Mouse (Mus musculus) liver, embryonic 16.5 days (tissue): ENCODE results near the gene Tbck. TPM values are rescaled to one million over a fixed set of nuclear protein-coding genes. Genes with fewer than 3 reads are reported as not detected.
A peak's percentile ranks its signal among the peaks of the same experiment; 100 is the strongest.

Source experiments
- ATAC-seq: fragments of 200-750 bp; cut with Nextera tagmentation; 2 replicates; pipeline ENCODE4 v1.8.0; 2017; ENCODE audit warnings: low read depth, mild to moderate bottlenecking, moderate number of reproducible peaks, moderate library complexity
- H3K27ac ChIP-seq: fragments of 300-500 bp; sonication (generic); 2 replicates; pipeline ENCODE4 v1.5.1; 2014; ENCODE audit warnings: mild to moderate bottlenecking, low read length
- H3K27me3 ChIP-seq: fragments of 300-500 bp; sonication (generic); 2 replicates; pipeline ENCODE4 v1.6.1; 2014; ENCODE audit warnings: low read depth, low read length, mixed read lengths; ENCODE audit not compliant: control insufficient read depth, insufficient read depth
- H3K36me3 ChIP-seq: fragments of 300-500 bp; sonication (generic); 2 replicates; pipeline ENCODE4 v1.6.1; 2014; ENCODE audit warnings: mild to moderate bottlenecking; ENCODE audit not compliant: control insufficient read depth, insufficient read depth
- H3K4me1 ChIP-seq: fragments of 300-500 bp; sonication (generic); 2 replicates; pipeline ENCODE4 v1.6.1; 2014; ENCODE audit warnings: low read depth, low read length, mixed read lengths; ENCODE audit not compliant: control insufficient read depth
- H3K4me2 ChIP-seq: fragments of 300-500 bp; sonication (generic); 2 replicates; pipeline ENCODE4 v1.6.1; 2014; ENCODE audit warnings: low read depth, low read length, mixed read lengths
- H3K4me3 ChIP-seq: fragments of 300-500 bp; sonication (generic); 2 replicates; pipeline ENCODE4 v1.5.1; 2014; ENCODE audit warnings: low read depth, mild to moderate bottlenecking, low read length
- H3K9ac ChIP-seq: fragments of 300-500 bp; sonication (generic); 2 replicates; pipeline ENCODE4 v1.6.1; 2014; ENCODE audit warnings: low read depth, low read length
- H3K9me3 ChIP-seq: fragments of 300-500 bp; sonication (generic); replicated peaks from 2 replicates; pipeline ENCODE4 v1.6.1; 2016; ENCODE audit warnings: low read length; ENCODE audit not compliant: control insufficient read depth
- WGBS: fragments of 180-500 bp; shearing (Covaris S2); extraction: QIAGEN DNeasy Blood & Tissue Kit; methylation state at CpG from one replicate; pipeline ENCODE4 v1.1.7; 2014; ENCODE audit not compliant: insufficient replicate concordance; 5-methylcytosine and 5-hydroxymethylcytosine counted together
- polyA plus RNA-seq: library from polyadenylated mRNA; unstranded; fragments of >200 nt; fragmentation: Nextera tagmentation; extraction: Ambion mirVana; gene quantifications from 2 replicates; pipeline ENCODE4 v1.2.1, GENCODE M21; 2015

The Tbck gene
- polyA plus RNA-seq, 1 experiment from 2014 or later: 4.1 TPM

DNA sequence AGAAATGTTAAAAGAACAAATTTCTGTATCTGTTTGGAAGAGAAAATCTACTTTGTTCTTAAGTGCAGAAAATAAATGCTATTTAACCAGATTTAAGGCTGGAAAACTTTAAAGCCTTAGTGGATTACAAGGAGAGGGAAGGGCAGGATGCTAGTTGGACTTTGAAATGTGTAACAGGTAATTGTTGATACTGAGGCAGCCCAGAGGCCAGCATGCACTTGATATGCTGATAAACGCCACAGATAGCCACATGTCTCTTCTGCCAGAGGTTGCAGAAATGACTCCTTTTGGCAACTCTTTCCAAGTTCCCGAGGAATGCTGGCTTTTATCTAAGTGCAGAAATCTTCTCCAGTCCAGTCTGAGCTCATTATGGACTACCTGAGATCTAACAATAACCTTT, 6.5 kb upstream of the Tbck start:
- Histone ChIP-seq H3K4me1 (peaks cover under 1% of the 10 kb centered on the region), H3K9me3 (no peaks in the 10 kb centered on the region), H3K4me3 (no peak overlapping the region), H3K27ac (no peak overlapping the region), H3K27me3 (no peaks in the 10 kb centered on the region), H3K36me3 (peaks cover 8% of the 10 kb centered on the region; the same call in 1 of the 2 replicates), H3K9ac (no peak overlapping the region), H3K4me2 (no peak overlapping the region)
- no peak for ATAC-seq
- 54% methylated on average over 2 of the region's 2 CpGs for WGBS

- WGBS: under 1% methylated on average over 27 of the region's 27 CpGs
Measured at GRCm38 (mm10) chr3:132684231-132684928, 436 bp downstream of the Tbck start, which contains the start of gene Aimp1. Aimp1 (minus strand) TSS chr3:132684370.

DNA sequence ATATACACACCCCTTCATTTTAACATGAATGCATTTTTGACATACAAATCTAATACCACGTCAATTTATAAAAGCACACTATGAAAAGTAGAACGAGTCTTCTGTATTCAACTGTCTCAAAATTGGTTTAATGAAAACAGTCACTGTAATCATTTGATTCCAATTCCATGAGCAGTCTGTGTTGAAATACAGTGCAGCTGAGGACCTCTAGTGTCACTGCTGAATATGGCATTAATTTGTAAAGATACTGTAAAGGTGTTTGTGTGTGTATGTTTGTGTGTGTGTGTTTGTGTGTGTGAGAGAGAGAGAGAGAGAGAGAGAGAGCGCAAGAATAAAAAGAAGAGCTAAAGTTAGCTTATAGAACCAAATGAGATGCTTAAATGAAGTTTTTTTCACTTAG, 17.4 kb downstream of the Tbck start:
- no peak for ATAC-seq
- 59% methylated on average over 3 of the region's 3 CpGs for WGBS

More at GRCm38 (mm10) chr3:132684231-132684928, 436 bp downstream of the Tbck start, which contains the start of gene Aimp1:
- Histone ChIP-seq H3K27me3 (no peaks in the 10 kb centered on the region), H3K4me2 (peak within 1 kb of the TSS; percentile 70), H3K36me3 (no peaks in the 10 kb centered on the region), H3K27ac (peak within 1 kb of the TSS; percentile 87), H3K9ac (peak within 1 kb of the TSS; percentile 78), H3K9me3 (no peaks in the 10 kb centered on the region), H3K4me1 (peaks cover 7% of the 10 kb centered on the region), H3K4me3 (peak within 1 kb of the TSS; percentile 91)
- no peak for ATAC-seq

DNA sequence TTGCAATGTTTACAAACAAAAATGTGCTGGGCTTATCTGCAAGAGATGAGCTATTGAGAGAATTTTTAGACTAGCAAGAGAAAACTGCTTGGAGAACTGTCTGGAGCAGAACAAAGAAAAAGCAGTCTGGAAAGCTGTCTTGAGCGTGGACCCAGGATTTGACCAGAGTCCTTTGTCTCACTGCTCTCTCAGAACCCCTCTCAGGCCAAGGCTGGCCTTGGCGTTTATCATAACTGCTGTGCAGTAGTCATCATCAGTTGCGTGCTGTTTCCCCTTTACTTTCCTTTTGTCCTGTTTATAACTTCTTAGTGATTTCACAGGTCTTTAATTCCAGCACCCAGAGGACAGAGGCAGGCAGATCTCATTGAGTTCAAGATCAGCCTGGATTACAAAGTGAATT, 20.3 kb downstream of the Tbck start:
- no peaks in the 10 kb centered on the region for H3K27me3 ChIP-seq
- ATAC-seq: no peak
- no peaks in the 10 kb centered on the region for H3K9me3 ChIP-seq
- H3K4me2 ChIP-seq: no peak overlapping the region
- 60% methylated on average over 3 of the region's 3 CpGs for WGBS
- H3K4me1 ChIP-seq: no peaks in the 10 kb centered on the region
- H3K36me3 ChIP-seq: no peaks in the 10 kb centered on the region
- no peak overlapping the region for H3K4me3 ChIP-seq
- H3K27ac ChIP-seq: no peak overlapping the region
- H3K9ac ChIP-seq: no peak overlapping the region

More for the DNA sequence above, 17.4 kb downstream of the Tbck start:
- H3K9ac ChIP-seq: no peak overlapping the region
- H3K27ac ChIP-seq: no peak overlapping the region
- no peaks in the 10 kb centered on the region for H3K9me3 ChIP-seq
- no peaks in the 10 kb centered on the region for H3K4me1 ChIP-seq
- H3K36me3 ChIP-seq: no peaks in the 10 kb centered on the region
- H3K4me2 ChIP-seq: no peak overlapping the region
- H3K27me3 ChIP-seq: no peaks in the 10 kb centered on the region
- H3K4me3 ChIP-seq: no peak overlapping the region

DNA sequence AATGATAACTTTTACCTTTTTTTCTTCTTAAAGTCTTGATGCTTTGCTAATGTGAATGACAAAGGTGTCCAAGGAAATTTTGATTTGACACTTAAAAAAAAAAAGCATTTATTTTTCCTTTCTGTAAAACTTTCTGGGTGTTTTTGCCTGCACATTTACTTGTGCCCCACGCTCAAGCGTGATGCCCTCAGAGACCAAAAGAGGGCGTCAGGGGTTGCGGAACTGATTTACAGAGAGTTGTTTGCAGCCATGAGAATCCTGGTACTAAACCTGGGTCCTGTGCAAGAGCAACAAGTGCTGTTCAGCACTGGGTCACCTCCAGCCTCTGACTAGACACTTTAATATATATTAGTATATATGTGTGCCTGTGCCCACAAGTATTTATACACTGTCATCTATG, 23.0 kb downstream of the Tbck start:
- no peaks in the 10 kb centered on the region for H3K9me3 ChIP-seq
- no peak overlapping the region for H3K27ac ChIP-seq
- H3K9ac ChIP-seq: no peak overlapping the region
- H3K27me3 ChIP-seq: no peaks in the 10 kb centered on the region
- no peak overlapping the region for H3K4me3 ChIP-seq
- H3K36me3 ChIP-seq: no peaks in the 10 kb centered on the region
- WGBS: 69% methylated on average over 4 of the region's 4 CpGs
- no peaks in the 10 kb centered on the region for H3K4me1 ChIP-seq
- no peak overlapping the region for H3K4me2 ChIP-seq
- ATAC-seq: no peak

- H3K4me3 ChIP-seq: no peak overlapping the region
Measured at GRCm38 (mm10) chr3:132713913-132714312, 30.0 kb downstream of the Tbck start.

DNA sequence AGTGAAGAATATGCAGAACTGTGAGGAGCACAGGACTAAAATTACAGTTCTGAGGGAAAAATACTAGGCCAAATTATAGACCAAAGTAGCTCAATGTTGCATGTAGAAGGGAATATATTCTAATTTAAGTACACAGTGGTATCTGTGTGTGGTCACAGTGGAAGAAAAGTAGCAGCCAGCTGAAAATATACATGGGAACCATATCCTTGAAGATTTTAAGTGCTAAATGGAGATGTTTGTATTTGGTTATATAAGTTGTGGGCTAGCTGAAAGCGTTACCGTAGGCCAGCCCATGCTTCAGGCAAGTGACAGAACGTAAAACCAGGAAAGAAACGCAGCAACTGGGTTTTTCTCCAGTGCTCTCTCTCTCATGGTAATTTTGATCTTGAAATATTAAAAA, 33.4 kb downstream of the Tbck start:
- no peak overlapping the region for H3K4me2 ChIP-seq
- 88% methylated on average over 4 of the region's 4 CpGs for WGBS
- H3K9ac ChIP-seq: no peak overlapping the region
- no peaks in the 10 kb centered on the region for H3K36me3 ChIP-seq
- H3K9me3 ChIP-seq: no peaks in the 10 kb centered on the region
- H3K4me3 ChIP-seq: no peak overlapping the region
- no peak overlapping the region for H3K27ac ChIP-seq
- ATAC-seq: no peak
- no peaks in the 10 kb centered on the region for H3K4me1 ChIP-seq
- no peaks in the 10 kb centered on the region for H3K27me3 ChIP-seq

More at GRCm38 (mm10) chr3:132713913-132714312, 30.0 kb downstream of the Tbck start:
- Histone ChIP-seq H3K9ac (no peak overlapping the region), H3K9me3 (no peaks in the 10 kb centered on the region), H3K27ac (no peak overlapping the region), H3K4me1 (no peaks in the 10 kb centered on the region), H3K36me3 (no peaks in the 10 kb centered on the region), H3K27me3 (no peaks in the 10 kb centered on the region), H3K4me2 (no peak overlapping the region)
- WGBS: 78% methylated on average over 5 of the region's 5 CpGs
- ATAC-seq: no peak

GRCm38 (mm10) chr3:132724326-132724725, 40.4 kb downstream of the Tbck start:
- Histone ChIP-seq H3K9me3 (no peaks in the 10 kb centered on the region), H3K27me3 (no peaks in the 10 kb centered on the region), H3K4me3 (no peak overlapping the region), H3K27ac (no peak overlapping the region), H3K9ac (no peak overlapping the region), H3K36me3 (peaks cover 2% of the 10 kb centered on the region; the same call in 1 of the 2 replicates), H3K4me2 (no peak overlapping the region), H3K4me1 (no peaks in the 10 kb centered on the region)
- no peak for ATAC-seq
- 84% methylated on average over 3 of the region's 3 CpGs for WGBS

DNA sequence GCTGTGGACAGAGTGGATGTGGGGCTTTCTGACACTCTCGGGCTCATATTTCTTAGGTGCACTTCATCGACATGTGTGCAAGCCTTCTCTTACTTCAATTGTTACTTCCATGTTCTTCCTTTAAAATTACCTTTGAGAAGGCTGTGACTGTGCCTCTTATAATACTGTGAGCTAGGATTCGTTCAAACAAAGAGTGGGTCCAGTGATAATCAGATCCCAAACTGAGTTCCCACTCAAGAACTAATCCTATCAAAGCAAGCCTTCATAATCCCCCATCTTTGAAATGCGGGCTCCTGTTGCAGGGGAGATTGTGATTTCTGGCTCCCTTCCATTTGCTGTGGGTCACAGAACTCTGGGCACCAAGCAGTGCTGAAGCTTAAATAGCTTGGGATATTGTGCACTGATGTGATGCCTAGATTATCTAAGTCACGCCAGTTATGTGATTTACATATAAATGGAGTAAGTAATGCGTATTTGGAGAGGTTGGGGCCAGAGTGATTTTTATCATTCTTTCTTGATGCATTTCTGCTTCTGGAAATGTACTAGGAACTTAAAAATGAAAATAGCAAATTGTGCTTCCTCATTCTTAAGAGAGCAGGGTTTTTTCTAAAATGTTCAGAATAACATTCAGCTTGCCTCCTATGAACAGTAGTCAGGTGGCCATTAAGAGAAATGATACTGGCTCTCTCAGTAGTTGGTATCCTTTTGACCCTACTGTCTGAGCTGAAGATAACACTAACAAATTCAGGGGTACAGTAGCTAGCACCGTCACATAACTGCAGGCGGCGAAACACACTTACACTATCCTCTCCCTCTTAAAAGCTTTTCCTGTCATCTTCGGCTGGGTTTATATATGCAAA, 60.6 kb downstream of the Tbck start:
- no peak for ATAC-seq
- Histone ChIP-seq H3K27ac (no peak overlapping the region), H3K4me2 (no peak overlapping the region), H3K9me3 (no peaks in the 10 kb centered on the region), H3K9ac (no peak overlapping the region), H3K27me3 (no peaks in the 10 kb centered on the region), H3K4me1 (no peaks in the 10 kb centered on the region), H3K36me3 (no peaks in the 10 kb centered on the region), H3K4me3 (no peak overlapping the region)
- WGBS: 74% methylated on average over 10 of the region's 10 CpGs
